Mouse (Mus musculus) T-helper 2 cell (primary cell): ENCODE measurements at regions not wholly inside any gene's neighbourhood (a gene's known extent, or its start where the extent isn't known, plus 50 kb on each side); places are given as distances from the start of the nearest gene placed in this dataset.

Experiments
- in situ Hi-C: fragments of 300-600 bp; cut with MboI, MseI; formaldehyde crosslinking; loops from one replicate; pipeline ENCODE4 v1.15.1; 2025; ENCODE audit warnings: high pct_unique_total_duplicates

GRCm38 (mm10) chr2:102250101-102250500, 63.9 kb upstream of the Ldlrad3 start:
- in situ Hi-C loops: loop anchor here (10.0 kb wide), 1 partner anchor 395 kb away; no protein-coding TSS in a partner anchor

- in situ Hi-C loops: no loop called here
These were observed 60.3 kb upstream of the Ldlrad3 start for GRCm38 (mm10) chr2:102246484-102246883.

GRCm38 (mm10) chr2:102244491-102244890, 58.3 kb upstream of the Ldlrad3 start:
- in situ Hi-C loops: no loop called here

DNA sequence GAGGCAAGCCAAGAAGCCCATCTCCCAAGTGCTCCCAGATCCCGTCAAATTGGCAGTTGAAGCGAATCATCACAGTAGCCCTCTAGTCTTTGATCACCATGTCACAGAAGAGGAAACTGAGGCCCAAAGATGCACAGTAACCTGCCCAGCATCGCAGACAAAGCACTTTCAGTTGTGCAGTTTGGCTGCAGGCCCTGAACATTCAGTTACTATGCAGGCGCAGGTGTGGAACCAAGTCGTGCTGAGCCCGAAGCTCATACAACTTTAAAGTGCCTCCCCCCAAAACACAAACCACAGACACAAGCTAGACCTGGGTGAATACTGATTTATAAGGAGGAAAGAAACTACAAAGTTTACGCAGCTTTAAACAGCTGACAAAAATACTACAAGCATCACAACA, 55.4 kb upstream of the Ldlrad3 start:
- in situ Hi-C loops: no loop called here

DNA sequence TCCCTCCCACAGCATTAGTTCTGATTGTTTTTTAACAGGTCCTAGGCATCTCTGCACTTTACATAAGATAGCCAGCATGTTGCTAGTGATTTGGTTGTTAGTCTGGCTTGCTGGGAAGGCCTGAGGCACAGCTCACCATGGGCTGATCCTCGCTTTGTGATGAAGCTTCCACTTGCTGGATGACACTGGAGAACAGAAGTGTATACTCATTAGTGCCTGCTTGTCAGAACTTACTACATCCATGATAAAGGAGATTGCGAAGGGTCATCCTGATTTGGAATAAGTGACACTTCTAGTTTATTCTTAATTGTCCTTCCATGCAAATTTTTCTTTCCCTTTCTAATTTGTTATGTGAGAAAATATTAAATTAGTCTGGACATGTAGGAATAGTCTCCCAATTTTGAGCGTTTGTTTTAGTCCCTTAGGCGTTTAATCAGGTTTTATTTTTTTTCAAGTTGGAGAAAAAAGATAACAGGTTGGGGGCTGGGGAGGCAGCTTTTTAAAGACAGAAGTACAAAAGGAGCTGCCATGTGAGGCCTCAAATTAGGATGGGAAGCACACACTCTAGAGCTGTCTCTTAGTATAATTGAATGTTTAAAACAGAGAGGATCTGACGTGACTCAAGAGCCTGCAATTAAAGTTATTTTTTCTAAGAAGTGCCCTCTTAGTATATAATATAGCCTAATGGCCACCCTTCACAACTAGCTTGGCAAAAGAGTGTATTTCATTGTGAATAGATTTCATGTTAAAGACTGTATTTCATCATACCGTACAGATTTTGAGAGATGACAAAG, 53.7 kb upstream of the Ldlrad3 start:
- in situ Hi-C loops: no loop called here
